Mouse (Mus musculus): ENCODE data around the gene Glod5.
A peak's percentile ranks its signal among the peaks of the same experiment; 100 is the strongest.
"Not testable (repeated sequence)": the region's sequence is repeated elsewhere in the genome, so short reads cannot be mapped to it uniquely, and the experiment has no call there.

Glod5 gene

GRCm38 (mm10) chrX:8018286-8018685, at the start of gene Glod5:
Gene Glod5 (minus strand): TSS chrX:8018492.
- peak; percentile 79 for DNase-seq

- DNase-seq, result not testable (repeated sequence)
These were observed 32.9 kb upstream of the Glod5 start for GRCm38 (mm10) chrX:8051044-8051781.

- DNase-seq, result no peak
These were observed 14.7 kb upstream of the Glod5 start for GRCm38 (mm10) chrX:8033009-8033408.

- no peak for DNase-seq
These were observed 8.5 kb upstream of the Glod5 start for GRCm38 (mm10) chrX:8026811-8027210.

- DNase-seq, result no peak
These were observed 6.5 kb upstream of the Glod5 start for GRCm38 (mm10) chrX:8024795-8025194.

GRCm38 (mm10) chrX:8020111-8020778, 2.0 kb upstream of the Glod5 start:
- peak; percentile 9 for DNase-seq

- peak; percentile 32 for DNase-seq
These were observed 1.1 kb downstream of the Glod5 start for GRCm38 (mm10) chrX:8017142-8017541.

- DNase-seq, result not testable (repeated sequence)
These were observed 2.6 kb downstream of the Glod5 start for GRCm38 (mm10) chrX:8015675-8016074.

GRCm38 (mm10) chrX:8013569-8014314, 4.5 kb downstream of the Glod5 start:
- no peak for DNase-seq

- DNase-seq, result no peak
These were observed 5.1 kb downstream of the Glod5 start for GRCm38 (mm10) chrX:8013157-8013556.

GRCm38 (mm10) chrX:8009356-8009755, 8.9 kb downstream of the Glod5 start:
- DNase-seq, result not testable (repeated sequence)

- DNase-seq, result no peak
These were observed 9.7 kb downstream of the Glod5 start for GRCm38 (mm10) chrX:8008543-8008942.

- DNase-seq, result no peak
These were observed 15.3 kb downstream of the Glod5 start for GRCm38 (mm10) chrX:8002971-8003370.

GRCm38 (mm10) chrX:8002001-8002400, 16.3 kb downstream of the Glod5 start:
- peak; percentile 26 for DNase-seq

GRCm38 (mm10) chrX:8000546-8001192, 17.6 kb downstream of the Glod5 start:
- DNase-seq, result no peak

- peak; percentile 37 for DNase-seq
These were observed 25.1 kb downstream of the Glod5 start for GRCm38 (mm10) chrX:7993068-7993735.

GRCm38 (mm10) chrX:7992379-7993067, 25.8 kb downstream of the Glod5 start:
- peak; percentile 69 for DNase-seq

GRCm38 (mm10) chrX:7981368-7981767, 36.9 kb downstream of the Glod5 start:
- peak; percentile 77 for DNase-seq

- DNase-seq, result no peak
These were observed 40.4 kb downstream of the Glod5 start, which contains the start of gene Gata1 for GRCm38 (mm10) chrX:7977892-7978291. Gene Gata1 (minus strand): TSS chrX:7978071.

- no peak for DNase-seq
These were observed 47.0 kb downstream of the Glod5 start for GRCm38 (mm10) chrX:7971292-7971691.

GRCm38 (mm10) chrX:7968899-7969298, 49.4 kb downstream of the Glod5 start:
- DNase-seq, result no peak

GRCm38 (mm10) chrX:7968226-7968625, 50.1 kb downstream of the Glod5 start:
- DNase-seq, result no peak

Measured in kidney, adult 9 months (tissue).